Mouse (Mus musculus) forebrain, embryonic 15.5 days (tissue): ENCODE results near the gene Cnbd2. TPM values are rescaled to one million over a fixed set of nuclear protein-coding genes. Genes with fewer than 3 reads are reported as not detected.

ENCODE experiments used
- ATAC-seq: fragments of 200-750 bp; cut with Nextera tagmentation; replicated peaks from 2 replicates; pipeline ENCODE4 v1.8.0; 2017; ENCODE audit warnings: mild to moderate bottlenecking, moderate TSS enrichment, moderate library complexity
- H3K27ac ChIP-seq: fragments of 300-500 bp; sonication (generic); replicated peaks from 2 replicates; pipeline ENCODE4 v1.5.1; 2015; ENCODE audit warnings: mild to moderate bottlenecking, inconsistent platforms
- H3K27me3 ChIP-seq: fragments of 300-500 bp; sonication (generic); 2 replicates; pipeline ENCODE4 v1.6.1; 2015; ENCODE audit warnings: inconsistent platforms
- H3K36me3 ChIP-seq: fragments of 300-500 bp; sonication (generic); 2 replicates; pipeline ENCODE4 v1.6.1; 2015; ENCODE audit warnings: mild to moderate bottlenecking, inconsistent platforms
- H3K4me1 ChIP-seq: fragments of 300-500 bp; sonication (generic); 2 replicates; pipeline ENCODE4 v1.6.1; 2015; ENCODE audit warnings: inconsistent platforms
- H3K4me2 ChIP-seq: fragments of 300-500 bp; sonication (generic); replicated peaks from 2 replicates; pipeline ENCODE4 v1.6.1; 2015; ENCODE audit warnings: mild to moderate bottlenecking, inconsistent platforms
- H3K4me3 ChIP-seq: fragments of 300-500 bp; sonication (generic); 2 replicates; pipeline ENCODE4 v1.5.1; 2015; ENCODE audit warnings: mild to moderate bottlenecking, inconsistent platforms
- H3K9ac ChIP-seq: fragments of 300-500 bp; sonication (generic); replicated peaks from 2 replicates; pipeline ENCODE4 v1.6.1; 2015; ENCODE audit warnings: mild to moderate bottlenecking, inconsistent platforms
- H3K9me3 ChIP-seq: fragments of 300-500 bp; sonication (generic); 2 replicates; pipeline ENCODE4 v1.6.1; 2016; ENCODE audit warnings: inconsistent platforms
- WGBS: fragments of 180-500 bp; shearing (Covaris S2); methylation state at CpG from one replicate; pipeline ENCODE4 v1.1.7; 2015; ENCODE audit warnings: mixed read lengths; 5-methylcytosine and 5-hydroxymethylcytosine counted together
- polyA plus RNA-seq: library from polyadenylated mRNA; unstranded; fragments of >200 nt; fragmentation: Nextera tagmentation; extraction: Ambion mirVana; gene quantifications from 2 replicates; pipeline ENCODE4 v1.2.1, GENCODE M21; 2015

The Cnbd2 gene
- polyA plus RNA-seq, 1 experiment from 2014 or later, result 6.6 TPM

- no peak overlapping the region for H3K27ac ChIP-seq
- no peak overlapping the region for H3K9ac ChIP-seq
- no peak overlapping the region for H3K4me3 ChIP-seq
- H3K9me3 ChIP-seq, result no peaks in the 10 kb centered on the region
- 0 out of 2 replicates have a peak, but pooled peaks cover 7% of the 10 kb centered on the region for H3K36me3 ChIP-seq
- no peaks in the 10 kb centered on the region for H3K27me3 ChIP-seq
- no peak for ATAC-seq
- H3K4me2 ChIP-seq, result no peak overlapping the region
- 89% methylated on average over 6 of the region's 6 CpGs for WGBS
- H3K4me1 ChIP-seq, result peaks cover 15% of the 10 kb centered on the region
These were observed 2.7 kb downstream of the Cnbd2 start for GRCm38 (mm10) chr2:156314811-156315210.

- H3K27ac ChIP-seq, result no peak overlapping the region
- peaks cover 7% of the 10 kb centered on the region; the same call in 1 of the 2 replicates for H3K36me3 ChIP-seq
- ATAC-seq, result no peak
- no peaks in the 10 kb centered on the region for H3K27me3 ChIP-seq
- no peak overlapping the region for H3K9ac ChIP-seq
- H3K4me3 ChIP-seq, result no peak overlapping the region
- no peak overlapping the region for H3K4me2 ChIP-seq
- H3K9me3 ChIP-seq, result no peaks in the 10 kb centered on the region
- H3K4me1 ChIP-seq, result peaks cover 3% of the 10 kb centered on the region; the same call in 1 of the 2 replicates
These were observed 6.4 kb downstream of the Cnbd2 start for GRCm38 (mm10) chr2:156318491-156318890.

GRCm38 (mm10) chr2:156321538-156321937, 9.4 kb downstream of the Cnbd2 start:
- Histone ChIP-seq H3K36me3 (peaks cover 3% of the 10 kb centered on the region; the same call in 1 of the 2 replicates), H3K9me3 (no peaks in the 10 kb centered on the region), H3K4me3 (no peak overlapping the region), H3K4me2 (no peak overlapping the region), H3K4me1 (no peaks in the 10 kb centered on the region), H3K27ac (no peak overlapping the region), H3K9ac (no peak overlapping the region), H3K27me3 (no peaks in the 10 kb centered on the region)
- no peak for ATAC-seq
- WGBS, result 86% methylated on average over 6 of the region's 6 CpGs

GRCm38 (mm10) chr2:156324116-156324588, 12.1 kb downstream of the Cnbd2 start:
- H3K36me3 ChIP-seq, result peaks cover 3% of the 10 kb centered on the region; the same call in 1 of the 2 replicates
- H3K4me1 ChIP-seq, result no peaks in the 10 kb centered on the region
- no peak overlapping the region for H3K27ac ChIP-seq
- H3K27me3 ChIP-seq, result no peaks in the 10 kb centered on the region
- ATAC-seq, result no peak
- 76% methylated on average over 6 of the region's 6 CpGs for WGBS
- no peaks in the 10 kb centered on the region for H3K9me3 ChIP-seq
- H3K9ac ChIP-seq, result no peak overlapping the region
- H3K4me2 ChIP-seq, result no peak overlapping the region
- no peak overlapping the region for H3K4me3 ChIP-seq

GRCm38 (mm10) chr2:156324681-156325080, 12.6 kb downstream of the Cnbd2 start:
- ATAC-seq, result no peak
- Histone ChIP-seq H3K9ac (no peak overlapping the region), H3K4me2 (no peak overlapping the region), H3K27ac (no peak overlapping the region), H3K4me1 (no peaks in the 10 kb centered on the region), H3K4me3 (no peak overlapping the region), H3K9me3 (no peaks in the 10 kb centered on the region), H3K27me3 (no peaks in the 10 kb centered on the region), H3K36me3 (peaks cover 3% of the 10 kb centered on the region; the same call in 1 of the 2 replicates)
- WGBS, result 54% methylated on average over 5 of the region's 5 CpGs

- Histone ChIP-seq H3K36me3 (no peaks in the 10 kb centered on the region), H3K4me3 (no peak overlapping the region), H3K4me2 (no peak overlapping the region), H3K27me3 (no peaks in the 10 kb centered on the region), H3K27ac (no peak overlapping the region), H3K4me1 (no peaks in the 10 kb centered on the region), H3K9ac (no peak overlapping the region), H3K9me3 (no peaks in the 10 kb centered on the region)
- no peak for ATAC-seq
- 80% methylated on average over 1 of the region's 1 CpGs for WGBS
These were observed 18.6 kb downstream of the Cnbd2 start for GRCm38 (mm10) chr2:156330681-156331080.

GRCm38 (mm10) chr2:156331446-156331965, 19.4 kb downstream of the Cnbd2 start:
- Histone ChIP-seq H3K4me3 (no peak overlapping the region), H3K9me3 (no peaks in the 10 kb centered on the region), H3K4me1 (no peaks in the 10 kb centered on the region), H3K4me2 (no peak overlapping the region), H3K9ac (no peak overlapping the region), H3K27ac (no peak overlapping the region), H3K36me3 (no peaks in the 10 kb centered on the region), H3K27me3 (no peaks in the 10 kb centered on the region)
- WGBS, result 83% methylated on average over 7 of the region's 7 CpGs
- ATAC-seq, result no peak

- H3K27ac ChIP-seq, result no peak overlapping the region
- H3K9ac ChIP-seq, result no peak overlapping the region
- no peaks in the 10 kb centered on the region for H3K36me3 ChIP-seq
- no peak overlapping the region for H3K4me3 ChIP-seq
- H3K27me3 ChIP-seq, result no peaks in the 10 kb centered on the region
- 90% methylated on average over 4 of the region's 4 CpGs for WGBS
- no peaks in the 10 kb centered on the region for H3K9me3 ChIP-seq
- no peaks in the 10 kb centered on the region for H3K4me1 ChIP-seq
- no peak overlapping the region for H3K4me2 ChIP-seq
- no peak for ATAC-seq
These were observed 28.0 kb downstream of the Cnbd2 start for GRCm38 (mm10) chr2:156340078-156340477.

- ATAC-seq, result no peak
- Histone ChIP-seq H3K36me3 (no peaks in the 10 kb centered on the region), H3K9ac (no peak overlapping the region), H3K4me3 (no peak overlapping the region), H3K9me3 (no peaks in the 10 kb centered on the region), H3K4me2 (no peak overlapping the region), H3K27ac (no peak overlapping the region), H3K4me1 (no peaks in the 10 kb centered on the region), H3K27me3 (no peaks in the 10 kb centered on the region)
- WGBS, result 54% methylated on average over 12 of the region's 12 CpGs
These were observed 32.9 kb downstream of the Cnbd2 start for GRCm38 (mm10) chr2:156344775-156345532.

GRCm38 (mm10) chr2:156348812-156349211, 36.7 kb downstream of the Cnbd2 start:
- no peak overlapping the region for H3K27ac ChIP-seq
- H3K4me3 ChIP-seq, result no peak overlapping the region
- no peak for ATAC-seq
- no peak overlapping the region for H3K9ac ChIP-seq
- peaks cover 3% of the 10 kb centered on the region; the same call in 1 of the 2 replicates for H3K4me1 ChIP-seq
- no peaks in the 10 kb centered on the region for H3K9me3 ChIP-seq
- no peaks in the 10 kb centered on the region for H3K36me3 ChIP-seq
- no peaks in the 10 kb centered on the region for H3K27me3 ChIP-seq
- WGBS, result 89% methylated on average over 4 of the region's 4 CpGs
- no peak overlapping the region for H3K4me2 ChIP-seq

- WGBS, result 90% methylated on average over 4 of the region's 4 CpGs
- Histone ChIP-seq H3K9me3 (no peaks in the 10 kb centered on the region), H3K36me3 (no peaks in the 10 kb centered on the region), H3K27me3 (no peaks in the 10 kb centered on the region), H3K4me1 (peaks cover 3% of the 10 kb centered on the region; the same call in 1 of the 2 replicates), H3K4me3 (no peak overlapping the region), H3K27ac (no peak overlapping the region), H3K9ac (no peak overlapping the region), H3K4me2 (no peak overlapping the region)
- no peak for ATAC-seq
These were observed 37.3 kb downstream of the Cnbd2 start for GRCm38 (mm10) chr2:156349286-156349848.

- no peak overlapping the region for H3K27ac ChIP-seq
- no peak for ATAC-seq
- no peak overlapping the region for H3K4me3 ChIP-seq
- no peaks in the 10 kb centered on the region for H3K27me3 ChIP-seq
- H3K9me3 ChIP-seq, result no peaks in the 10 kb centered on the region
- no peaks in the 10 kb centered on the region for H3K36me3 ChIP-seq
- peaks cover 8% of the 10 kb centered on the region; the same call in 1 of the 2 replicates for H3K4me1 ChIP-seq
- no peak overlapping the region for H3K4me2 ChIP-seq
- no peak overlapping the region for H3K9ac ChIP-seq
- WGBS, result 81% methylated on average over 7 of the region's 7 CpGs
These were observed 39.1 kb downstream of the Cnbd2 start for GRCm38 (mm10) chr2:156351243-156351642.
